Mouse (Mus musculus) hematopoietic stem cell, adult 5-6 weeks (primary cell): ENCODE measurements around the gene Afap1. TPM values are rescaled to one million over a fixed set of nuclear protein-coding genes. Genes with fewer than 3 reads are reported as not detected.

Experiments
- ATAC-seq, 2 experiments: fragments of 125-278 bp in 1 of 2; replicated peaks in 1 of 2; 2 replicates each; pipeline ENCODE4 v1.8.0; 2016 to 2017; ENCODE audit warnings: inconsistent platforms in 2 of 2, mild to moderate bottlenecking in 2 of 2, moderate number of reproducible peaks in 2 of 2, low read depth in 1 of 2, moderate TSS enrichment in 1 of 2; ENCODE audit not compliant: low FRiP score in 2 of 2, poor library complexity in 2 of 2, severe bottlenecking in 2 of 2, insufficient read depth in 1 of 2, low TSS enrichment in 1 of 2
- total RNA-seq: library from RNA; stranded (forward); fragments of 172-1452, 232-1000 nt; gene quantifications from 2 replicates; pipeline ENCODE4 v1.2.3, GENCODE M21; 2017

Gene Afap1
- total RNA-seq, 1 experiment from 2014 or later, result 1.6 TPM

DNA sequence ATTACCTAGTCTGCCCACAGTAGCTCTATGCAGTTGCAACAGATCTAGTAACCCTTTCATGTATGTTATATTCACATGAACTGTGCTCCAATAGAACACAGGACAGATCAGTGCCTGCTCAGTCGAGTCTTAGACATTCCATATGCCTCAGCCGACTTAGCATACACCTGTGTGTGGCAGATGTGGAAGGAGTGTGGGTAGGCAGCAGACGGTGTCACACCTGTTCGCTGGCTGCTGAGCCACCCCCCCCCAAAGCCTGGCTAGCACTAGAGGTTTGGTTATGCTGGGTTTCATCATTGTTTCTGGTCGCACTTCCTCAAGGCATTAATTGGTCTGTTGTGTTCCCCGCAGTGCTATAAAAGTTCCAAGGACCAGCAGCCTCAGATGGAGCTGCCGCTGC, 57.4 kb downstream of the Afap1 start:
- ATAC-seq, result no peak

DNA sequence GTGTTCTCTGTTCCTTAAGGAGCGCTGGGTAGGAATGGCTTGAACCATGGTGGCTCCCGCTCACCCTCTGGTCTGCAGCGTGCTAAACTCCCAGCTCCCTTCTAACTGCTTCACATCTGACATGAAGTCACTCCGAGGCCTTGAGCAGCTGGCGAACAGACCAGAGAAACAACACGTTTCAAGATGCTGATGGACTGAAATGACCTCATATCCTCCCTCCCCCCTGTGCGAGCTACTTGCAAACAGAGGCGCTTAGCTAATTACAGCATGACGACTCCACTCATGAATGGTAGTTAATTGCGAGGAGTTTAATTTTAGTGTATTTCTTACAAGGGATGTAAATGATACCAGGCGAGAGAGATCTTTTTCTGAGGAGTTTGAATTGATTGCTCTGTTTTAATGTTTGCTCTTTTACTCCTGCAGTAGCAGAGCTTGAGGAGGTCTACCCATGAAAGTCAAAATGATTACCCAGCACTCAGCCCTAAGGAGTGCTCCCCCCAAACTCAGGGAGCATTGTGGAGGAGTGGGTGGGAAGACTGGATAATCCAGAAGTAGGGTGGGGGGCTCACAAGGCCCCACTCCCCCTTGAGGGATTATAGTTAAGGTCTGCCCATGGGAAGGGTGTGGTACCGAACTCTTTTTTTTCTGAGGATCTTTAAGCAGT, 61.1 kb downstream of the Afap1 start:
- no peak for ATAC-seq

DNA sequence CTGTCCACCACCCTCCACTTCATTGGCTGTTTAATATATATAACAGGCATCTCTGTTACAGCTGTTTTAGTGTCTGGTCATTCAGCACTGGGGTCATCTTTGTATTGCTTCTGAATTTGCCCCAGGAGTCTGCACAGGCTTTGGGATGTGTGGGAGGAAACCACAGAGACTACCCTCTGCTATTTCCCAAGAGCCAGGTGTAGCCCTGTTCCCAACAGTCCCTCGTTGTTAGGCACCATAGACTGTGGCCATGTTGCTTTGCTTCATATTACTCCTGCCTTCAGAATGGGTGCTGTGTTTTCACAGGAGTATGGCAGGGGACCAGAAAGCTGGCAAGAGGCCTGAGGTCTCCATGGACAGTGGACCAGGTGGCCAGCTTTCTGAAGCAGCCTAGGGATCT, 63.1 kb downstream of the Afap1 start:
- ATAC-seq, result no peak

DNA sequence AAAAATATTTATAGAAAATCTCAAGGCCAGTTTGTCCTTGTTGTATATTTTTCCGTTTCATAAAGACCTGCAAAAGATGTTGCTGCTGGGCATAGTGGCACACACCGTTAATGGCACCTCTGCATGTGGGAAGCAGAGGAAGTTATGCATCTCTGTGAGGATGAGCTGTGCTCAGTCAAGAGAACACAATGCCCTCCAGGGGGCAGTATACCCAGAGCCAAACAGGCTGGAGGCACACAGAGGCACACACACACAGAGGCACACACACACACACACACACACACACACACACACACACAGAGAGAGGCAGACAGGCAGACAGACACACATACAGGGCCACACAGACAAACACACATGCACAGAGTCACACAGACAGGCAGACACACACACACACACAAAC, 65.6 kb downstream of the Afap1 start:
- no peak for ATAC-seq

DNA sequence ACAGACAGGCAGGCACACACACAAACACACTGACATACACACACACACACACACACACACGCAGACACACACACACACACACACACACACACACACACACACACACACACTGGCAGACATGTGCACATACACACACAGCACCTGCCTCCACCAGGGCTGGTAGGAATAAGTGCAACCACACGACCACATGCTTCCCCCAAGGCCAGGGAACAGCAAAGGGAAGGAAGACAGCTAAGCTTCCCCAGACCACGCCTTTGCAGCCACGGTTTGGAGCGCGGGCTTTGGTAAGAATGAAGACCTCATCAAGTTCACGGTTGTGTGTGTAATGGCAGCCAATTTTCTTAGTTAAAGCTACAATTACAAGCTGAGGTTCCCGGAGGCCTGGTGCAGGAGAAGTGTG, 67.0 kb downstream of the Afap1 start:
- peak; percentile 81 to 85 for ATAC-seq

DNA sequence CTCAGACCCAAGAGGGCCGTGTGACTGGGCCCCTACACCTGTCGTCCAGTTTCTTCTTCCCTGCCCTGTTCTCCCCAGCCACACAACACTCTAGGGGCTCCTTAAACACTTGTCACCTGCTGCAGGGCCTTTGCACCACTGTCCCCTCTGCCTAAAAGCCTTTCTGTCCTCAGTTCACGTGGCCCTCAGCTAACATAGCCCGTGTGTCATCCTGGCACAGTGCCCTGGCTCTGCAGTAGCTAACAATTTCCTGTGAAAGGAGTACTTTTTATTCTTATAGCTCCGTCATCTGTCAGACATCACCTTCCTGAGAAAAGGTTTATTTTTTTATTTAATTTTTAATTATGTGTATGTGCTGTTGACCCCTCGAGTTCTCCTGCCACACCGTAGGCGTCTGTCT, 68.2 kb downstream of the Afap1 start:
- no peak for ATAC-seq

DNA sequence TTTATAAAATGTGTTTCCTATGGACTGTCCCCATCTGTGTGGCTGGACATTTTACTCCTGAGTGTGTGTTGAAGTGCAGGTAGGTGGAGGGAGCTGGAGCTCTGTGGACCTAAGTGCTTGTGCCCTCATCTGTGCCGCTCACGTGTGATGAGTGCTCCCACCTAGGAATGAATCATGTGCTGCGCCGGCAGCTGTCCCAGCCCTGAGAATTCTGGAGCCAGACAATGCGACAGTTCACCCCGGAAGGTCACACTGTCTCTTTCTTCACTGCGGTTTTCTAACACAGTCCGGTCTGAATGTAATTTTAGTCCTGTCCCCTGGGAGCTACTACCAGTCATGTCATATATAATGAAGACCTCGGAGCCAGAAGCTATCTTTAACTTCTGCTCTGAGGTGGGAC, 70.5 kb downstream of the Afap1 start:
- no peak for ATAC-seq

DNA sequence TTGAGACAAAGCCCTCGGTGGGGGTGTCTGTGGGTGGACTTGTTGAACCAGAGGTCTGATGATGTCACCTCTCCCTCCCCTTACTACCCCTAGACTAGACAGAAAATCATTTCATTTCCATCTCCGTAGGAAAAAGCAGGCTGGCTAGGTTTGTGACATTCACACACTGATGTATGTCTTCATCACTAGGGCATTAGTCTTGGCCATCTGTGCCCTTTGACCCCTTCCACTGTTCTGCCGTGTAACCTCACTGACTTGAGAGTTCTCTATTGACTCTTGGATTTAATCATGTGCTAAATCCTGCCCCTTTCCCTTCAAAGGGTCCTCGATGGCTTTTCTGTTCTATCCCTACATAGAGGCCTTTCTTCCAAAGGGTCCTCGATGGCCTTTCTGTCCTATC, 71.9 kb downstream of the Afap1 start:
- no peak for ATAC-seq

DNA sequence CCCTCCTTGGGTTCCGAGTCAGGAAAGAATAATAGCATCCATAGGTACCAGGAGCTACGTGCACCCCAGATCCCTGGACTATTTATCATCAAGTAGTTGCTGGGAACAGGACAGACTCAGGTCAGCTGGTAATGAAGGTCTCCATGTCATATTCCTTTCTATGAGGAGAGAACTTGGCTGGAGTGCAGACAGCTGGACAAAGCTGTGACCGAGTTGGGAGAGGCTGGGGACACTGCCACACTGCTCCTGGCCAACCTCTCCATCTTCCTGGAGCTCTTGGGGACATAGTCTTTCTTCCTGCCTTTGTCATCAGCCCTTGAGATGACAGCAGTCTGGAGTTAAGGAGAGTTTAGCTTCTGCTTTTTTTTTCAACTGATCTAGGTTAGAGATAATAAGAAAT, 76.7 kb downstream of the Afap1 start:
- no peak for ATAC-seq

DNA sequence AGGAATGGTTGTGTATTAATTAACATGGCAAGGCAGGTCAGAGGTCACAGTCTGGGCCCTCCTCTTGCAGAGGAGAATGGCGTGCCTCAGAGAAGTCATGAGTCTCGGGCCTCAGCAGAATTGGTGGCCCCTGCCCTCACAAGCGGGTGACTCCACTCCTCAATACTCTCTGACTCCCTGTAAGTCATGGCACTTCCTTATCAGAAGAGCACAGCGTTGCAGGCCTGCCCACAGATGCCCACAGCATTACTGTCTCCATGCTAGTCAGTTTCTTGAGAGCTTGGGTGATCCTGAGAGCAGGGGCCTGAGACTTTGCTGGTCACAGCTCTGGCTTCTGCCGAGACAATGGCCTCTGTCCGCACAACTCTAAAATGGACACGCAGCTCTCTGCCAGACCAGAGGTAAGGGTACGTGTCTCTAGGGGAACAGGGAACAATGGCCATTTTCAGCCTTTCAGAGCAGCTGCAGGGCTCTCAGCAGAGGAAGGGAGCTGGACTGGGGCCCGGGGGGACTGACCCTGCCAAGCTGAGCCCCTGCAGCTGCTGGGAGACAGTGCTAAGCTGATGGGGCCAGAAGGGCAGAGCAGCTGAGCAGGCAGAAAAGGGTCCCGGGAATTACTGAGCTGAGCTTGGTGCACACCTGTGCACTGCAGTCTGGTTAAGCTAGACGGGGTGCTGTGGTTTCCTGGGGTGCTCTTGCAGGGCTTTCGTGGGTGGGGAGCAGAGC, 77.4 kb downstream of the Afap1 start:
- no peak for ATAC-seq

DNA sequence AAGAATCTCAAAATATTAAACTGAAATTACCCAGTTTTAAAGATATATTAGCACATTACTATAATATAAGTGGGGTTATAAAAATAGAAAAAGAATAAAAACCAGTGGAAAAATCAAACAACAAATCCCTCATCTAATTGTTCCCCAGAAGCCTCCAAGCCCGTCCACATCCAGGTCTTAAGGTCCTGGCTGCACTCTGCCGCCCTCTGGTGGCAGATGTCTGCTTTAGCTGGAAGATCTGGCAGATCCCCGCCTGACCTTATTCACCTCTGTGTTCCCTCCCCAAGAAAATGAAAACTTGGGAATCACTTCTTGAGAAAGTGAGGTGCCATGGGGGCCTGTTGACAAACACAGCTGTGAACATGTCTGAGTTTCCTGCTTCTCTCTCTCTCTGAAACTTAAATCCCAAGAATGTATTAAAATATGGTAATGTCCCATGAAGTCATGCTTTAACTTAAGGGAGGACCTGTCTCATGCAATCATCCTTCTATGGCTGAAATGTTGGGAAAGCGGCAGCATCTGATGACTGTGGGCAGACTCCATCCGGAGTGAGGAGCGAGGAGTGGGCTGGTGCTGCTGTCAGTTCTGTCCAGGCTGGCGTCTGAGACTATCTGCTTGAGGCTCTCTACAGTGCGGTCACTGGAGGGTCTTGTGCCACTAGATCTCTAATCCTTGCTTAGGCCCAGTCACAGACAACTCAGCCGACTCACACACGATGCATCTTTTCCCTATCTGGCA, 78.9 kb downstream of the Afap1 start:
- peak in 1 of 2 experiments; percentile 54; a peak in 1 of 4 replicates for ATAC-seq

DNA sequence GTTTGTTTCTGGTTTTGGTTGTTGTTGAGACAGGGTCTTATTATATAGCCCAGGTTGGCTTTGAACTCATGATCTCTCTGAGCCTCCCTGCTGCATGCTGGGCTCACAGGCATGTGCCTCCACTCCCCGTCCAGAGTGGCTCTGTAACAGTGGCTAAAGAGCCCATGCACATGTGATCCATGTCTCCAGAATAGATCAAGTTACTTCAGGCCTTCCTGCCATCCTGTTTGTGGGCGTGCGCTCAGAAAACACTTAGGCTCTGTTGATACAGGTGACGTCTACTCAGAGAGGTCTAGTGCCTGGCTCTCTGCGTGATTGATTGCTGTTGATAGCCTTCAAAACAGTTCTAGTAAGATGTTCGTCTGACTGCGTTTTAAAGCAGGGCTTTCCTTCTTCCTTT, 79.6 kb downstream of the Afap1 start:
- ATAC-seq, result no peak

DNA sequence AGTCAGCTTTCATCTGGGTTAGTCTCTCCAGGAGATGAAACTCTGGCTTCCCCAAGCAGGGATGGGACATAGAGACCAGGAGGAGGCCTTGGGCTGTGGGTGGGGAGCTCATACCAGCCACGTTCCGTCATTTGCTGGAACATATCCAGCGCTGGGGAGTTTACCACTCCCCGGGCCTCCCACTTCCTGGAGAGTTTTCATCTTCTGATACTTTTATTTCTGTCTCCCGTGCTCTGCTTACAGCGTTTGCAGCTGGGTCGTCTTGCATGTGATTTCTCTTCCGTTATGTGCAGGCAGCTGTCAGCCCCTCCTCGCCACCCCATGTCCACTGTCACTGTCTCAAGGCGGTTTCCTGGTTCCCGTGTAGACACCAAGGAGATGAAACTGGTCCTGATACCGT, 80.7 kb downstream of the Afap1 start:
- peak in 1 of 2 experiments; percentile 22; a peak in 1 of 4 replicates for ATAC-seq

DNA sequence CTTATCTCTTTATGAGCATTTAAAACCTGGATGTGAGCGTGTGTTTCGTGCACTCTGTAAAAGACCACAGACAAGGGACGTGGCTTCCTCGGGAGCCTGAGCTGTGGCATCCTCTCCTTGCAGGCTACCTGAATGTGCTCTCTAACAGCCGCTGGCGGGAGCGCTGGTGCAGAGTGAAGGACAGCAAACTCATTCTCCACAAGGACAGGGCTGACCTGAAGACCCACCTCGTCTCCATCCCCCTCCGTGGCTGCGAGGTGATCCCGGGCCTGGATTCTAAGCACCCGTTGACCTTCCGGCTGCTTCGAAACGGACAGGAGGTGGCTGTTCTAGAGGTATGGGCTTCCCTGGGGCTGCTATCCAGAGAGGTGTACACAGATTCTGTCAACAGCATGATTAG, 81.1 kb downstream of the Afap1 start:
- ATAC-seq, result no peak

DNA sequence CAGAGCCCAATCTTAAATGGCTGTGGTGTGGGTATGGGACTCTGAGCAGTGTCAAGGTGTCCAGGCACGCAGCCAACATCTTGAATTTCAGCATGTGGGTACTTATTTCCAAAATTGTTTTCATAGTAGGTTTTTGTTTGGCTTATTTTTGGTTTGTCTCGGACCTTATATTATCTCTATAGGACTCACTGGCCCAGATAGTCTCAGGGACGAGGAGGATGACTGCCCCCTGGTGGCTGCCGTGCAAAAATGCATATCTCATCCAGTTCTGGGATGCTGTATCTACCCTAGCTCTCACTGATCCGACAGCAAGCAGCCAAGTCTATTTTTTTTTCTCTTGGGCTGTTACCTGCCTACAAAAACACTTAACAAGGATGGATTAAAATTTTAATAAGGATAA, 82.6 kb downstream of the Afap1 start:
- ATAC-seq, result peak; percentile 47 to 55; a peak in 2 of 4 replicates

DNA sequence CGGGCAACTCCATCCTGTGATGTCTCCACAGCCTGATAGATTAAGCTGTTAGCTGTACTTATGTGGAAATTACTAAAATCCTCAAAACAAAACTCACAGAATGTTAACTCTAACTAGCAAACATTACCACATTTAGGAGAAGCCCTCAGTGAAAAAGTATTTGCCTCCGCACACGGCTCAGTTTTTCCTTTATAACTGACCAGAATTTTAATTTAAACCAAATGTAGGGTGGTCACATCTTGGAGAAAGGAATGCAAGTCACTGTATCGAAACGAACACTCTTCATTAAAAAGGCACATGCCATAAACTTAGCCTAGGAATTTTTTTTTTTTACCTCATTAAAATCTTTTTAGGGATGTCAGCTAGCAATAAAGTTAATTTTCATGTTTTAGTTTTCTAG, 87.4 kb downstream of the Afap1 start:
- ATAC-seq, result no peak

DNA sequence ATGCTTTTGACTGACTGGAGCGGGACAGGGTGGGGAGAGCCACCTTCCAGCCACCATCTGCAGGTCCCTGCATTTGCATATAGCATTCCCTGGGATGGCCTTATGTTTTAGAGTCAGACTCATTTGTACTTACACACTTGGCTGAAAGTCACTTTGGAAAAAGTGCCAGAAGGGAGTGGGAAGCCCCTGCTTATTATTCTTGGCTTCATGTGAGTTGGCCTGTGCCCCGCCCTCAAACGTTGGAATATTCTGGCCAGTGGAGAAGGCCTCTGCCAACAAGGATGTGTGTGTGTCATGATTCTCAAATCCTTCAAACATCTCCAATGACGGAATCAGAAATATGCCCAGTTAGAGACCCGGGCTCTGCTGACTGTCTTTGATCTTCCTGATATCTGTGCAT, 88.2 kb downstream of the Afap1 start:
- ATAC-seq, result no peak

DNA sequence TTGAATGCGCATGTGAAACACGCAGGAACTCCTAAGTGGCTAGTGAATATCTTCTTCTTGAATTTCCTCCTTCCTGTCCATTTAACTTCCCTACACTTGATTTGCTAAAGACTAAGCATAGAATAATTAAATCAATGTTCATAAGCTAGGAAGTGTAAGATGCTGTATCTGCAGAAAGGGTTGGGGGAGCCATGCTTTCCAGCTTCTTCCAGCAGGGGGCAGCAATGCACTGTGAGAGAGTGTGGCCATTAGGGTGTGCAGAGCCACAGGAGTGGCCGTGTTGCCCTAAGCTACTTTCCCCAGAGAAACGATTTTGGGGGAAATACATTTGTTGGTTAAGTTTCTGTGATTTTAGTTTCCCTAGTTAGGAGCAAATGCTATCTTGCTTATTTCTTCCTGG, 88.9 kb downstream of the Afap1 start:
- peak; percentile 81 to 84 for ATAC-seq
